Mouse (Mus musculus): ENCODE measurements around the gene Ubox5. TPM values are rescaled to one million over a fixed set of nuclear protein-coding genes. Genes with fewer than 3 reads are reported as not detected.
"Not testable (repeated sequence)": the region's sequence is repeated elsewhere in the genome, so short reads cannot be mapped to it uniquely, and the experiment has no call there.

Ubox5 gene
- 3.3 and 3.6 TPM in 2 replicates for polyA plus RNA-seq (2012; ENCODE audit: insufficient read depth, insufficient read length, missing spikeins)

DNA sequence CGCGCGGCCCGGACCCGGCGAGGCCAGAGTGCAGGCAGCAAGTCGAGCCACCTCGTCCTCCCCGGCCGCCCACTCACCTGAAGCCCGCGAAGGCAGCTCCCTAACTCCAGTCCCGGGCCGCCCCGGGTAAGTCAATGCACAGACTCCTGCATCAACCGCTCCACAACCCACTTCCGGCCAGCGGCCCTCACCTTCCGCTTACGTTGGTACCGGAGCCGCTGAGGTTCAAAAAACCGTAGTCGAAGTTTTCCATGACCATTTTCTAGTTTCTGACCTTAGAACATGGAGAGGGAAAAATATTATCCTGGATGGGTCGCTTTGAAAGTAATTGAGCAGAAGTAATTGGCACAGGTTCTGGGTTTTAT, at the start of gene Ubox5, which contains the start of gene Fastkd5:
Gene Ubox5 (minus strand): TSS at position 200 of the 365 bp plus-strand sequence.
Gene Fastkd5 (minus strand): TSS at position 189 of the 365 bp plus-strand sequence.
- H3K4me1 ChIP-seq (ENCODE audit: control insufficient read depth, insufficient read depth, insufficient read length, low read length), result peaks cover 3% of the 10 kb centered on the region; the same call in 1 of the 2 replicates
- H3K27ac ChIP-seq (replicated peaks; ENCODE audit: low read depth, low read length), result peak within 1 kb of the TSS; percentile 32; the same call in 1 of the 2 replicates

DNA sequence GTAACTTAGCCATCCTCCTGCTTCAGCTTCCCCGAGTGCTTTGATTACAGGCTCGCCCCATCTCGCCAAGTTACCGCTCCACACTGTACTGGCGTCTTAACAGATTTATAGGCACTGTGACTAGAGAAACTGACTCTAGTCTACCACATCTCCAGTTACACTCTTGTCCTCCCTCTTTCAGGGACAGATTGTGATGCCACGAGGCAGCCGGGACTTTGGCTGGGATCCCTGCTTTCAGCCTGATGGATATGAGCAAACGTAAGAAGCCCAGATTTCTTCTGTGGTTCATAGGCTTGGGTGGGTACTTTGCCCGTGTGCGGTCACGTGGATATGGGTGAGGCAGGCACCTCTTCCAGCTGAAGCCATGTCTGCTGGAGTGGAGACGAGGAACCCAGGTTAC, 49.3 kb upstream of the Ubox5 start:
- Histone ChIP-seq H3K4me3 (ENCODE audit: insufficient read depth, low read depth, low read length) (no peak overlapping the region), H3K27ac (replicated peaks; ENCODE audit: low read depth, low read length) (no peak overlapping the region), H3K4me1 (ENCODE audit: control insufficient read depth, insufficient read depth, insufficient read length, low read length) (no peaks in the 10 kb centered on the region)

More for the DNA sequence above, at the start of gene Ubox5, which contains the start of gene Fastkd5:
- peak within 1 kb of the TSS; percentile 84 for H3K4me3 ChIP-seq (ENCODE audit: insufficient read depth, low read depth, low read length)

DNA sequence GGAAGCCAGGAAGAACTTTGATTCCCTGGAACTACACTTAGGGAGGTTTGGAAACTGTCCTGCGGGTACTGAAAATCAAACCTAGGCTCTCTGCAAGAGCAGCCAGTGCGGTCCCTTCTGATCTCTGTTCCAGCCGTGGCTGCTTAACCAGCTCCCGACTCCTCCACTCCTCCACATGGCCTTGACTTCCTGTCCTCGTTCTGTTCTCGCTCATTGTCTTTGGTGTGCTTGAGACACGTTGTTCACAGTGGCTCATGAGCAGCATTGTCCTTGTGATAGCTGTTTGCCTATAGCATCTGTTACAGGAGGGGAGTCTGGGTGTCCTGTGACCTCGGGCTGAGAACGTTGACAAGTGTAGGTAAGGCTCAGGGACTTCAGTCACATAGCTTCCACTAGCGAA, 47.4 kb upstream of the Ubox5 start:
- no peaks in the 10 kb centered on the region for H3K4me1 ChIP-seq (ENCODE audit: control insufficient read depth, insufficient read depth, insufficient read length, low read length)
- H3K27ac ChIP-seq (replicated peaks; ENCODE audit: low read depth, low read length), result no peak overlapping the region
- H3K4me3 ChIP-seq (ENCODE audit: insufficient read depth, low read depth, low read length), result no peak overlapping the region

DNA sequence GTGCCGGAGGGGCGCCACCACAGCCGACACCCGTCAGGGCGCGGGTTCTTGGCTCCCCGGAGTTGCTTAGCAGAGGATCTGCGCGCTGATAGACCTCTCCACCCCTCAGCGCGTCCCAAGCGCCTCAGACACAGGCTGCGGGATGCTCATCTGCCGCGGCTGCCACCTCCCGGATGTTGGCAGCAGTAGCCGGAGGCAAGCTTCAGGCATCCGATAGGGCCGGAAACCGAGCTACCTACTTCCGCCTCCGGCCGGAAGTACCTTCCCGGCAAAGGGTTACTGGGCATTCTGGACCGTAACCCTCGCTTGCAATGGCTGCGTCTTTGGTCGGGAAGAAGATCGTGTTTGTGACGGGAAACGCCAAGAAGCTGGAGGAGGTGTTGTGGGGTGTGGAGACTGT, 37.7 kb upstream of the Ubox5 start, which contains the start of gene Itpa:
Gene Itpa (plus strand): TSS at position 52 of the 400 bp plus-strand sequence.
- peaks cover 8% of the 10 kb centered on the region; the same call in 1 of the 2 replicates for H3K4me1 ChIP-seq (ENCODE audit: control insufficient read depth, insufficient read depth, insufficient read length, low read length)
- H3K4me3 ChIP-seq (ENCODE audit: insufficient read depth, low read depth, low read length), result peak within 1 kb of the TSS; percentile 72
- peak within 1 kb of the TSS; percentile 66 for H3K27ac ChIP-seq (replicated peaks; ENCODE audit: low read depth, low read length)

DNA sequence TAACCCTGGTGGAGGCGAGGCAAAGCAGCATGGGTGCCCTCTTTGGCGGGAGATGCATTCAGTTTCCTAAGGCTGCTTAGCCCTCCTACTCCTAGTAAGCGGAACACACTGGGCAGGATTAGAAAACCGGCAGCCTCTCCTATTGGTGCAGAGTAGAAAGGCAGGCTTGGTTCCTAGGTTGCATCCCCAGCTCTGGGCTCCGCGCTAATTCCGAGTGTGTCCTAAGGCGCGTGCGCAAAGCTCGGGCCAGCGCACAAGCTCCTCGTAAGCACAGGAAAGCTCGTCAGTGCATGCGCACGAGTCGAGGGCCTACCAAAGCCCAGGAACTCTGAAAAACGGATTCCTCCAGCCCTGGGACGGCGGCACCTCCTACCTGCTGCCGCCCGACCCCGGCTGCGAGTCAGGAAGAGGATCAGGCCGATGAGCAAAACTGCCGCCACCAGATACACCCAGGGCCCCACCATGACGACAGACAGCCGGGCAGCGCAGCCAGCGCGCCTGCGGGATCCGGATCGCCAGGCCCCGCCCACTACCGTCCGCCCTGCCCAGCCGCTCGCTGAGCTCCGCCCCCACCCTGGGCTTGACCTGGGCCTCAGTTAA, 34.4 kb upstream of the Ubox5 start, which contains the start of gene Ddrgk1:
Gene Ddrgk1 (minus strand): TSS at position 558 of the 600 bp plus-strand sequence.
- peak within 1 kb of the TSS; percentile 82 for H3K4me3 ChIP-seq (ENCODE audit: insufficient read depth, low read depth, low read length)
- peak within 1 kb of the TSS; percentile 93 for H3K27ac ChIP-seq (replicated peaks; ENCODE audit: low read depth, low read length)

DNA sequence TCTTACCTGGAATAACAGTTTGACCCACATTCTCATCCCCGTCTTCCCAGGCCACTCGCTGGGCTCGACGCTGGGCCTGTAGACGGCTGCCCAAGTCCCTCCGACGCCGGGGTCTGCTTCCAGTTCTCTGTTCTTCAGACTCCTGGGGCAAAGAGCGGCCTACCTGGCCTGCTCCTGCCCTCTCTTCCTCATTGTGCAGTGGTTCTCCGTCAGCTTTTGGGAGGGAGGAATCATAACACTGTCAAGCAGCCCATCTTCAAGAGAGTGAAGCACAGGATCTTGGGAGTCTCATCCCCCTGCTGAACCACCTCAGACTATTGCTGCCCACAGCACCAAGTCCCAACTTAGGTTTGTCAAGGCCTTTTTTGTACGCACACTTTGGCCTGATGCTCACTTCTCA, 33.5 kb upstream of the Ubox5 start:
- peak overlapping the region; percentile 82; the same call in 1 of the 2 replicates for H3K4me3 ChIP-seq (ENCODE audit: insufficient read depth, low read depth, low read length)
- H3K4me1 ChIP-seq (ENCODE audit: control insufficient read depth, insufficient read depth, insufficient read length, low read length), result peaks cover 7% of the 10 kb centered on the region; the same call in 1 of the 2 replicates
- H3K27ac ChIP-seq (replicated peaks; ENCODE audit: low read depth, low read length), result no peak overlapping the region

More for the DNA sequence above, 34.4 kb upstream of the Ubox5 start, which contains the start of gene Ddrgk1:
- peaks cover 8% of the 10 kb centered on the region; the same call in 1 of the 2 replicates for H3K4me1 ChIP-seq (ENCODE audit: control insufficient read depth, insufficient read depth, insufficient read length, low read length)

DNA sequence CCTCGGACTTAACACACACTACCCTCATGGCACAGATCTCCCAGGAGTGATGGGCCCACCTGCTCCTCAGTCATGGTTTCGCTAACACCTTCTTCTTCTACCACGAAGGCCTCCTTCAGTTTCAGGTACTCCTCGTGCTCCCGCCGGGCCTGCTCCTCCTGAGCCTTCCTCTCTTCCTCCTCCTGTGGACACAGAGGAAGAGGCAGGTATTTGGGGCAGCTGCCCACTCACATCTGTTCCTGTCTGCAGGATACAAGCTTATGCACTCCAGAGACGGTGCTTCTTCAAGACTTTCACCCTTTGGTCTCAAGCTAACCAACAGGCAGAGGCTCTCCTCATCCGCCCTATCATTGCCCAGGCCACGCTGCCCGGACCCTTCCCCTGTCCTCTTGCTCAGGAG, 28.7 kb upstream of the Ubox5 start:
- Histone ChIP-seq H3K4me3 (ENCODE audit: insufficient read depth, low read depth, low read length) (no peak overlapping the region), H3K27ac (replicated peaks; ENCODE audit: low read depth, low read length) (no peak overlapping the region), H3K4me1 (ENCODE audit: control insufficient read depth, insufficient read depth, insufficient read length, low read length) (no peaks in the 10 kb centered on the region)

DNA sequence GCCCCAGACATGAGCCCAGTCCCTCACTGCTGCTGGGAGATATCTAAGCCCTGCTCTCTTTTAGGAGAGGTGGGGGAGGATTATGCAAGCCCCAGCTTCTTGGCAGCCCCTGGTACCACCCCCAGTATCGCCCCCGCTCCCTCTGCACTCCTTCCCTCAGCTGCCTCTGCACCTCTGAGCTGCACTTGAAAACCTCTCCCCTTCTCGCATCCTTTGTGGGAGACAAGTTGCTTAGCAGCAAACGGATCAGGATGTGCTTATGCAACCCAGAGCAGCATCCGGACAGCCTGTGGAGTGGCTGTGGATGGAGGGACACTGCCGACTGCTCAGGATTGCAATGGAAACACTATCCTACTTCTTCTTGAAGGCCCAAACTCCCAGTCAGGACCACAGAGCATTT, 27.7 kb upstream of the Ubox5 start:
- no peak overlapping the region for H3K4me3 ChIP-seq (ENCODE audit: insufficient read depth, low read depth, low read length)
- no peaks in the 10 kb centered on the region for H3K4me1 ChIP-seq (ENCODE audit: control insufficient read depth, insufficient read depth, insufficient read length, low read length)
- H3K27ac ChIP-seq (replicated peaks; ENCODE audit: low read depth, low read length), result no peak overlapping the region

DNA sequence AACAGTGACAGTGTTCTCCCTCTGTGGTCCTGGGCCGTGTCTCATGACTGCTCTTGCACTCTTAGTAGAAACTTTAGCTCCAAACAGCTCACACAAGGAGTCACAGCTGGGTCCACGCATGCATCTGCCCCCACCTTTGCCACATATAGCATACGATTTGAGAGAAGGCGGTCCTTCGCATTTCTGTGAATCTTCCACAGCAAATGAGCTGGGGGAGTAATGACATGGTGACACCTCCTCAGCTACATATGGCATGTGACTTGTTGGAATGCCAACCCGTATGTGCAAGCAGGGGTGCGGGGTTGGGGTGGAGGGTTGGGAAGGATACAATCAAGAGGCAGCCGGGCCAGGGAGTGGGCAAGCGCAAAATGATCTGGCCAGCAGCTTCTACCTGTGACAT, 26.7 kb upstream of the Ubox5 start:
- H3K27ac ChIP-seq (replicated peaks; ENCODE audit: low read depth, low read length), result no peak overlapping the region

DNA sequence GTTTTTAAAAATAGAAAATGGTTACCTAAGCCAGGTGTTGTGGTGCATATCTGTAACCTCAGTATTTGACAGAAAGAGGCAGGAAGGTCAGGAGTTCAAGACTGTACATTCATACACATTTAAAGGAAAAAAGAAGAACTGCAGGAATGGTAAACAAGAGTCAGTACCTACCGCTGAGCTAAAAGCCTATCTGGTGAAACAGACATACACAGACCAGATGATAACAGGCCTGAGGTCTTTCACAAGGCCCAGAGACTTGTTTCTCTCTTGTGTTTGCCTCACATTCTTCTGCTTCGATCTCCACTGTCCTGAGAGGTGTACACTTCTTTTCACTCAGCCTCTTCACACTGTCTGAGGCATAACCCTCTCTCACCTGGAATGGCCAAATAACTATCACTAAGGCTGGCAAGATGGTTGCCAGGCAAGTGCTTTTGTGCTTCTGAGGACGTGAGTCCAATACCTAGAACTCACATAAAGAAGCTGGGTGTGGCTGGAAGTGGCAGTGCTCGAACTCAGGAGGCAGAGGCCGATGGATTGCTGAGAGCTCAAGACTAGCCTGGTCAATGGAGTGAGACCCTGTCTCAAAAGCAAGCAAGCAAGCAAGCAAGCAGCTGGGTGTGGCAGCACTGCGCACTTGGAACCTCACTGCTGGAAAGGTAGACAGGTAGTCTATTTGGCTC, 26.0 kb upstream of the Ubox5 start:
- Histone ChIP-seq H3K27ac (replicated peaks; ENCODE audit: low read depth, low read length) (no peak overlapping the region), H3K4me1 (ENCODE audit: control insufficient read depth, insufficient read depth, insufficient read length, low read length) (no peaks in the 10 kb centered on the region), H3K4me3 (ENCODE audit: insufficient read depth, low read depth, low read length) (no peak overlapping the region)

More for the DNA sequence above, 26.7 kb upstream of the Ubox5 start:
- H3K4me3 ChIP-seq (ENCODE audit: insufficient read depth, low read depth, low read length), result no peak overlapping the region
- no peaks in the 10 kb centered on the region for H3K4me1 ChIP-seq (ENCODE audit: control insufficient read depth, insufficient read depth, insufficient read length, low read length)

DNA sequence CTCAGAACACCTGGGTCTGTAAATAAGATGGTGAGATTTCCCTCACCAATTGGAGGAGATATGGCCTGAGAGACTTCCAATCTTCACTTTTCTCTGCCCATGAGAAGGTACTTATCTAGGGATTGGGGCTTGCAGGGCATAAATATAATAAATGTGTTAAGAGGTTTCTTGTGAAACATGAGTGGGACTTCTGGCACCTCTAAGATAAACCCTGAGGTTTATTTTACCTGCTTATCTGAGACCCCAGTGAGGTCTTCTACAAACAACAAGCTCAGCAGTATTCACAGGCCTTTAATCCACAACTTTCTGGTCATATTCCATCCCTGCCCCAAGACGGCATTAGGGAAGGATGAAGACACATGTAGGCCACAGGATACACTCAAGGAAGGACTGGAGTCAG, 23.9 kb upstream of the Ubox5 start:
- H3K27ac ChIP-seq (replicated peaks; ENCODE audit: low read depth, low read length), result no peak overlapping the region
- no peaks in the 10 kb centered on the region for H3K4me1 ChIP-seq (ENCODE audit: control insufficient read depth, insufficient read depth, insufficient read length, low read length)
- no peak overlapping the region for H3K4me3 ChIP-seq (ENCODE audit: insufficient read depth, low read depth, low read length)

DNA sequence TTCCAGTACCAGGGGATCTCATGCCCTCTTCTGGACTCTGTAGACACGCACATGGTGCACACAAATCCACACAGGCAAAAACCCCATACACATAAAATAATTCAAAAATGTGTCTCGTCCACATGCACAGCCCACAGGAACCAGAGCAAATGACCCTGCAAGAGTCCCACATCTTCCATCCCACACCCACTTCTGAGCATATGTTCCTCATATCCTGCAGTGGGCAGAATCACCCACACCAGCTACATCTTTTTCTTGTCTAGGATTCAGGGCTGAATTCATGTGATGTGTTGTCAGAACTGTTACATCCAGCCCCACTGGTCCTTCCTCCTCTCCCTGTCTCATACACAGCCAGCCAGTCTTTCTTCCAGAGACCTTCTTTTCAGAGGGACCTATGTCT, 23.5 kb upstream of the Ubox5 start:
- Histone ChIP-seq H3K4me1 (ENCODE audit: control insufficient read depth, insufficient read depth, insufficient read length, low read length) (no peaks in the 10 kb centered on the region), H3K27ac (replicated peaks; ENCODE audit: low read depth, low read length) (no peak overlapping the region), H3K4me3 (ENCODE audit: insufficient read depth, low read depth, low read length) (no peak overlapping the region)

DNA sequence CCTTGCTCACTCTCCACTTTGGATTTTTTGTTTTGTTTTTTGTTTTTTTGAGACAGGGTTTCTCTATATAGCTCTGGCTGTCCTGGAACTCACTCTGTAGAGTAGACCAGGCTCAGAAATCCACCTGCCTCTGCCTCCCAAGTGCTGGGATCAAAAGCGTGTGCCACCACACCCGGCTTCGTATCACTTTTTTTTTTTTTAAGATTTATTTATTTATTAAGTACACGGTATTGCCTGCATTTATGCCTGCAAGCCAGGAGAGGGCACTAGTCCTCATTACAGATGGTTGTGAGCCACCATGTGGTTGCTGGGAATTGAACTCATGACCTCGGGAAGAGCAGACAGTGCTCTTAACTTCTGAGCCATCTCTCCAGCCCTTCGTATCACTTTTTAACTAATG, 19.2 kb upstream of the Ubox5 start:
- not testable (repeated sequence) for H3K27ac ChIP-seq (replicated peaks; ENCODE audit: low read depth, low read length); H3K4me1 ChIP-seq (ENCODE audit: control insufficient read depth, insufficient read depth, insufficient read length, low read length)

DNA sequence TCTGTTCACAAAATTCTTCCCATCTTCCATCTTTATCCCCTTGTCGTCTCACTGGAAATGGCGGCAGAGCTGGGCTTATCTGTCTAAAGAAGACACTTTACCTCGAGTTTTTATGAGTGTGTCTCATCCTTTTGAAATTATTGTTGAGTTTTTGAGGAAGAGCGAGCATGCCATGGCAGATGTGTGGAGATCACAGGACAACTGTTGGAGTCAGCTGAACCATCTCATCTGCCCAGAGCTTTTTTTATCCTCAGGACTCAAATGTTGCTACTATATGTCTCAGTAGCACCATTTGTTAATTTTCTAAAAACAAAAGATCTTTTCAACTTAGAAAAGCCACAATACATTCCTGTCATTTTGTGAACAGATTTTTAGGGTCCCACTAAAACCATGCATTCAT, 15.4 kb upstream of the Ubox5 start:
- H3K4me3 ChIP-seq (ENCODE audit: insufficient read depth, low read depth, low read length), result no peak overlapping the region
- H3K27ac ChIP-seq (replicated peaks; ENCODE audit: low read depth, low read length), result no peak overlapping the region
- H3K4me1 ChIP-seq (ENCODE audit: control insufficient read depth, insufficient read depth, insufficient read length, low read length), result no peaks in the 10 kb centered on the region

More for the DNA sequence above, 19.2 kb upstream of the Ubox5 start:
- not testable (repeated sequence) for H3K4me3 ChIP-seq (ENCODE audit: insufficient read depth, low read depth, low read length)

DNA sequence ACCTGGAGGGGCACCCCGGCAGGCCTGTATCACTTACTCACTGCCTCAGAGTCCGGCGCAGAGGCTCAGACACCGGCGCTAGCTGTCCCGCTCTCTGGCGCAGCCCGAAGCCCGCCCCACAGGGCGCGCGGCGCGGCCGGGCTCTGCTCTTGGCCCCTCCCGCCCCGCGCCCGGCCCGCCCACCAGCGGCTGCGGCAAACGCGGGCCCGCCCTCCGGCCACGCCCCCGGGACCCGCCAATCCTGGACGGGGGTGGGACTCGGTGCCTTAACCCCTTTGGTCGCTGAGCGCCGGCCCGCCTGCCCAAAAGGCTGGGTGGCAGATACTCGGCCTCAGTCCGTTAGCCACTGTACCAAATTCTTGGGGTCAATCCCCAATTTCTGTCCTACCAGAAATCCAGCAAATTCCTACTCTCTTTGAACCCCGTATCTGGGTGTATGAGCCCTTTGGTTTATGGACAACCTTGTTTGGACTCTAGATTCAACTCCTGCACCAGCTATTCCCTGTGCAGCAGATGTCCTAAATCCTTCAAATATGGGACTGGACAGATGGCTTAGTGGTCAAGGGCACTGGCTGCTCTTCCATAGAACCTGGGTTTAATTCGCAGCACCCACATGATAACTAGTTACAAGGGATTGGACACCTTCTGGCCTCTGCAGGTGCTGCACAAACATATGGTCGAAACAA, 13.0 kb upstream of the Ubox5 start, which contains the start of gene Lzts3:
Gene Lzts3 (minus strand): TSS at position 120 of the 686 bp plus-strand sequence.
- peak within 1 kb of the TSS; percentile 74 for H3K4me3 ChIP-seq (ENCODE audit: insufficient read depth, low read depth, low read length)
- H3K27ac ChIP-seq (replicated peaks; ENCODE audit: low read depth, low read length), result no peak within 1 kb of the TSS; the same call in 1 of the 2 replicates
- no peaks in the 10 kb centered on the region for H3K4me1 ChIP-seq (ENCODE audit: control insufficient read depth, insufficient read depth, insufficient read length, low read length)

All from brown adipose tissue, adult 24 weeks (tissue).